ENCODE assay signal across 8 mouse cellular contexts in genomic region chr2:30416649-30416965, GRCm38 (mm10). TPM values are rescaled to one million over a fixed set of nuclear protein-coding genes. Genes with fewer than 3 reads are reported as not detected.
A peak's percentile ranks its signal among the peaks of the same experiment; 100 is the strongest.
DNase-seq lines count a peak whose midpoint lies in the region; ATAC-seq and TF ChIP-seq lines count a peak whose summit lies in the region.

No protein-coding gene starts in this region.

- peak overlapping the region; percentile 86 for H3K4me2 ChIP-seq in lung, postnatal 0 days (replicated peaks; ENCODE audit: low read depth, low read length)
- H3K4me2 ChIP-seq in embryonic facial prominence, embryonic 15.5 days (replicated peaks) = peak overlapping the region; percentile 82
- H3K4me2 ChIP-seq in limb, embryonic 11.5 days (ENCODE audit: low read depth, severe bottlenecking) = peak overlapping the region; percentile 81

- H3K4me3 ChIP-seq in lung, postnatal 0 days (ENCODE audit: low read depth, low read length) = peak overlapping the region; percentile 67
- peak overlapping the region; percentile 89 for H3K4me3 ChIP-seq in embryonic facial prominence, embryonic 15.5 days (replicated peaks)
- H3K4me3 ChIP-seq in limb, embryonic 11.5 days (ENCODE audit: low read depth, low read length) = peak overlapping the region; percentile 83
- peak overlapping the region; percentile 66 for H3K4me3 ChIP-seq in small intestine, adult 2 months (ENCODE audit: low read depth, low read length)

- no peaks in the 10 kb centered on the region for H3K36me3 ChIP-seq in lung, postnatal 0 days (ENCODE audit: insufficient read depth, low read length)
- no peaks in the 10 kb centered on the region; the same call in 1 of the 2 replicates for H3K36me3 ChIP-seq in embryonic facial prominence, embryonic 15.5 days
- H3K36me3 ChIP-seq in limb, embryonic 11.5 days (ENCODE audit: control insufficient read depth, insufficient read depth, low read length) = no peaks in the 10 kb centered on the region; the same call in 1 of the 2 replicates
- 0 out of 2 replicates have a peak, but pooled peaks cover 4% of the 10 kb centered on the region for H3K36me3 ChIP-seq in small intestine, adult 2 months (ENCODE audit: control insufficient read depth, insufficient read depth, low read length)

- under 1% methylated on average over 7 of the region's 7 CpGs for WGBS in lung, postnatal 0 days
- WGBS in embryonic facial prominence, embryonic 15.5 days = 0% methylated on average over 7 of the region's 7 CpGs
- whole genome bisulfite sequencing in limb, embryonic 11.5 days = 0% methylated on average over 7 of the region's 7 CpGs
- 2% methylated on average over 7 of the region's 7 CpGs for WGBS in small intestine, adult 2 months

- H3K4me1 ChIP-seq in lung, postnatal 0 days (ENCODE audit: insufficient read depth, low read depth, low read length) = peaks cover 14% of the 10 kb centered on the region; the same call in 1 of the 2 replicates
- H3K4me1 ChIP-seq in embryonic facial prominence, embryonic 15.5 days = peaks cover 45% of the 10 kb centered on the region
- peaks cover 28% of the 10 kb centered on the region for H3K4me1 ChIP-seq in limb, embryonic 11.5 days (ENCODE audit: control insufficient read depth, insufficient read depth, low read length)
- H3K4me1 ChIP-seq in small intestine, adult 2 months (ENCODE audit: control insufficient read depth, insufficient read depth, insufficient read length, low read length) = peaks cover 7% of the 10 kb centered on the region; the same call in 1 of the 2 replicates

- no peaks in the 10 kb centered on the region for H3K9me3 ChIP-seq in lung, postnatal 0 days (ENCODE audit: low read length)
- no peaks in the 10 kb centered on the region for H3K9me3 ChIP-seq in embryonic facial prominence, embryonic 15.5 days (replicated peaks)
- no peaks in the 10 kb centered on the region for H3K9me3 ChIP-seq in limb, embryonic 11.5 days (ENCODE audit: control insufficient read depth, low read length)

- no peak for TF ChIP-seq EP300 in lung, postnatal 0 days (IDR thresholded peaks at IDR 0.05)

- H3K9ac ChIP-seq in lung, postnatal 0 days (replicated peaks; ENCODE audit: low read depth) = peak overlapping the region; percentile 77
- peak overlapping the region; percentile 88 for H3K9ac ChIP-seq in embryonic facial prominence, embryonic 15.5 days
- H3K9ac ChIP-seq in limb, embryonic 11.5 days (ENCODE audit: low read length) = peak overlapping the region; percentile 95

- DNase-seq in lung, postnatal 0 days (ENCODE audit: low spot score) = no peak
- DNase-seq in lung, postnatal 14 days = no peak
- no peak for DNase-seq in limb, embryonic 11.5 days (ENCODE audit: low spot score)
- no peak for DNase-seq in retina, postnatal 1 day
- DNase-seq in right cerebral cortex, adult 2 months (ENCODE audit: low spot score in 2 of 2) = no peak
- DNase-seq in ovary, postnatal 10 days (ENCODE audit: low spot score) = no peak

- no peak for ATAC-seq in lung, postnatal 0 days
- ATAC-seq in embryonic facial prominence, embryonic 15.5 days (ENCODE audit: insufficient number of reproducible peaks, low FRiP score, low TSS enrichment, low read depth) = no peak
- no peak for ATAC-seq in limb, embryonic 11.5 days (ENCODE audit: insufficient number of reproducible peaks, low FRiP score, low TSS enrichment, low read depth)

- H3K27ac ChIP-seq in lung, postnatal 0 days (ENCODE audit: low read length) = peak overlapping the region; percentile 72
- peak overlapping the region; percentile 98 for H3K27ac ChIP-seq in embryonic facial prominence, embryonic 15.5 days (replicated peaks)
- H3K27ac ChIP-seq in limb, embryonic 11.5 days (replicated peaks; ENCODE audit: low read depth, low read length) = peak overlapping the region; percentile 98
- H3K27ac ChIP-seq in small intestine, adult 2 months (ENCODE audit: insufficient read depth, low read depth, low read length) = peak overlapping the region; percentile 96; the same call in 1 of the 2 replicates

- TF ChIP-seq POLR2A in small intestine, adult 2 months (IDR thresholded peaks at IDR 0.05; ENCODE audit: low read depth, low read length) = no peak

- H3K27me3 ChIP-seq in lung, postnatal 0 days (replicated peaks; ENCODE audit: insufficient read depth, low read length) = no peaks in the 10 kb centered on the region
- H3K27me3 ChIP-seq in embryonic facial prominence, embryonic 15.5 days = no peaks in the 10 kb centered on the region
- H3K27me3 ChIP-seq in limb, embryonic 11.5 days (ENCODE audit: control insufficient read depth, insufficient read depth, low read length) = no peaks in the 10 kb centered on the region
- no peaks in the 10 kb centered on the region for H3K27me3 ChIP-seq in small intestine, adult 2 months (ENCODE audit: control insufficient read depth, insufficient read depth, low read length)

- no peak for TF ChIP-seq CTCF in lung, postnatal 0 days (IDR thresholded peaks at IDR 0.05)
- no peak for TF ChIP-seq CTCF in small intestine, adult 2 months (IDR thresholded peaks at IDR 0.05; ENCODE audit: extremely low read depth, insufficient read length, insufficient replicate concordance, low read depth, low read length)

RNA-seq across cellular contexts. Expression of gene Ptpa, which starts 0.8 kb away (rescaled TPM):
- 88.0 and 93.3 TPM in 2 replicates for polyA plus RNA-seq in lung, postnatal 0 days (2015; fragmentation: Nextera tagmentation; extraction: Ambion mirVana)
- polyA plus RNA-seq in embryonic facial prominence, embryonic 15.5 days (2015; fragmentation: Nextera tagmentation; extraction: Ambion mirVana) = 146 and 154 TPM in 2 replicates
- 74.4 and 83.3 TPM in 2 replicates for polyA plus RNA-seq in limb, embryonic 11.5 days (2014; fragmentation: Nextera tagmentation; extraction: Ambion mirVana)
- 55.4 and 102 TPM in 2 replicates for polyA plus RNA-seq in small intestine, adult 2 months (2012; rRNA removed)

RNA-seq across cellular contexts. Expression of gene Crat, which starts 1.0 kb away (rescaled TPM):
- 36.5 and 37.4 TPM in 2 replicates for polyA plus RNA-seq in lung, postnatal 0 days (2015; fragmentation: Nextera tagmentation; extraction: Ambion mirVana)
- 29.4 and 32.1 TPM in 2 replicates for polyA plus RNA-seq in embryonic facial prominence, embryonic 15.5 days (2015; fragmentation: Nextera tagmentation; extraction: Ambion mirVana)
- polyA plus RNA-seq in limb, embryonic 11.5 days (2014; fragmentation: Nextera tagmentation; extraction: Ambion mirVana) = 25.6 and 27.9 TPM in 2 replicates
- polyA plus RNA-seq in small intestine, adult 2 months (2012; rRNA removed) = 77.8 and 176 TPM in 2 replicates

RNA-seq across cellular contexts. Expression of gene Dolpp1, which starts 24.6 kb away (rescaled TPM):
- polyA plus RNA-seq in lung, postnatal 0 days (2015; fragmentation: Nextera tagmentation; extraction: Ambion mirVana) = 25.0 and 26.1 TPM in 2 replicates
- polyA plus RNA-seq in embryonic facial prominence, embryonic 15.5 days (2015; fragmentation: Nextera tagmentation; extraction: Ambion mirVana) = 34.6 and 34.7 TPM in 2 replicates
- 33.0 and 33.1 TPM in 2 replicates for polyA plus RNA-seq in limb, embryonic 11.5 days (2014; fragmentation: Nextera tagmentation; extraction: Ambion mirVana)
- polyA plus RNA-seq in small intestine, adult 2 months (2012; rRNA removed) = 62.0 and 199 TPM in 2 replicates

RNA-seq across cellular contexts. Expression of gene Miga2, which starts 52.6 kb away (rescaled TPM):
- 13.8 and 14.9 TPM in 2 replicates for polyA plus RNA-seq in lung, postnatal 0 days (2015; fragmentation: Nextera tagmentation; extraction: Ambion mirVana)
- 21.8 and 22.9 TPM in 2 replicates for polyA plus RNA-seq in embryonic facial prominence, embryonic 15.5 days (2015; fragmentation: Nextera tagmentation; extraction: Ambion mirVana)
- 19.5 and 20.1 TPM in 2 replicates for polyA plus RNA-seq in limb, embryonic 11.5 days (2014; fragmentation: Nextera tagmentation; extraction: Ambion mirVana)
- 28.7 and 33.4 TPM in 2 replicates for polyA plus RNA-seq in small intestine, adult 2 months (2012; rRNA removed)

RNA-seq across cellular contexts. Expression of gene Ier5l, which starts 57.4 kb away (rescaled TPM):
- polyA plus RNA-seq in lung, postnatal 0 days (2015; fragmentation: Nextera tagmentation; extraction: Ambion mirVana) = 3.6 and 4.0 TPM in 2 replicates
- polyA plus RNA-seq in embryonic facial prominence, embryonic 15.5 days (2015; fragmentation: Nextera tagmentation; extraction: Ambion mirVana) = 2.2 and 3.0 TPM in 2 replicates
- 7.1 and 9.7 TPM in 2 replicates for polyA plus RNA-seq in limb, embryonic 11.5 days (2014; fragmentation: Nextera tagmentation; extraction: Ambion mirVana)
- polyA plus RNA-seq in small intestine, adult 2 months (2012; rRNA removed) = 11.5 and 13.4 TPM in 2 replicates
